Mouse (Mus musculus): Measurements from ENCODE around the gene Ccdc12.

- no peak for TF ChIP-seq POLR2A (IDR thresholded peaks at IDR 0.05; ENCODE audit: extremely low read depth, insufficient read depth, low read length)
- no peak for TF ChIP-seq CTCF (IDR thresholded peaks at IDR 0.05; ENCODE audit: extremely low read depth, insufficient read depth, low read length)
Measured at GRCm38 (mm10) chr9:110676492-110676911, 20.2 kb downstream of the Ccdc12 start.

Data from cortical plate, adult 2 months (tissue).